Mouse (Mus musculus) 3T3-L1 (cell line): ENCODE measurements around the gene Gas8.
"Not testable (repeated sequence)": the region's sequence is repeated elsewhere in the genome, so short reads cannot be mapped to it uniquely, and the experiment has no call there.

Source experiments
- DNase-seq: peaks from one replicate; pipeline ENCODE4 v3.0.0-alpha.2; 2015; ENCODE audit warnings: low read depth, low spot score

Gene Gas8

DNA sequence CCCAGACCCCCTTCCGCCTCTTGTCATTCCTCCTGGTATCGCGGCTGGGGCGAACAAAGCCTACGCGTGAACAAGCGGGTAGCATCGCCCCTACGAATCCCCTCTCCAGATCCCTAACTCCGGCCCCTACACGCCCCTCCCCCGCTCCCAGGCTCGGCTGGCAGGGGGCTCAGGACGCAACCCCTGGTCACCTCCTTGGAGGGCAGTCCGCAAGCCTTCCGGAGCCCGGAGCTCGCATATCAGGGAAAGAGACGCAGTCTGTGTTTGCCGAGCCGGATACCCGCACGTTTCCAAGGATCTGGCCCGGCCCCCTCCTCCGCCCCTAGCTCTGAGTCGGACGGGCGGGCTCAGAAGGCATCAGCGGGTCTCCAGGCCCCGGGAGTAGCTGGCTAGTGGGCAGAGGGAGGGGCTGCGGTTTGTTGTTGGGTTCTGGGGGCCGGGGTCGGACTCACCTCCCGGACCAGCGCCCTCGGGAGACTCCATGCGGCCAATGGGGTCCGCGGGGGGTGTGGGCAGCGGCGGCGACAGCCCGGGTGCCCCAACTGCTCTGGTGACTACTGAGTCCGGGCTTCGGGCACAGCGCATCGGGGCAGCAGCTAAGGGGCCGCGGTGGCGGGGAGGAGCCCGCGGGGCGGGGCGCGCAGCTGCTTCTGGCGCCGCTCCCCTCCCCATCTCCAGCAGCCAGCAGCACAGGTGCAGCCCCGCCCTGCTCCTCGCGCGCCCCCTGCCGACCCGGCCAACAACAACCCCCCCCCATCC is 3.7 kb upstream of the Gas8 start, which contains the start of gene Dbndd1:
Gene Dbndd1, minus strand, starts transcription at position 683 of the 759 bp plus-strand sequence.
- no peak for DNase-seq

DNA sequence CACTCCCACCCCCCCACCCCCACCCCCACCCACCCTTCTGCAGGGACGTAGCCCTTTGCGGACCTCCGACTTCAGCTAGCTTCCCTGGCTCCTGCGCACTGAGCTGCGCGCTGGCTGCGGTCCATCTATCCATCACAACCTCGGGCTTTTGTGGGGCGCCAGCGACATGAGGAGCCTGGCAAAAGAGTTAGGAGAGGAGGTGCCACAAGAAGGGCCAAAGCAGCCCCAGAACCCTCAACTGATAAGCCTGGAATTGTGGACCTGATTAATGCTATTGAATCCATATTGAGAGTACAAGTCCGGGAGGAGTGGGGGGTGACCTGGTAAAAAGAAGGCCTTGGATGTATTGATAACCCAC is 3.1 kb upstream of the Gas8 start:
- no peak for DNase-seq

DNA sequence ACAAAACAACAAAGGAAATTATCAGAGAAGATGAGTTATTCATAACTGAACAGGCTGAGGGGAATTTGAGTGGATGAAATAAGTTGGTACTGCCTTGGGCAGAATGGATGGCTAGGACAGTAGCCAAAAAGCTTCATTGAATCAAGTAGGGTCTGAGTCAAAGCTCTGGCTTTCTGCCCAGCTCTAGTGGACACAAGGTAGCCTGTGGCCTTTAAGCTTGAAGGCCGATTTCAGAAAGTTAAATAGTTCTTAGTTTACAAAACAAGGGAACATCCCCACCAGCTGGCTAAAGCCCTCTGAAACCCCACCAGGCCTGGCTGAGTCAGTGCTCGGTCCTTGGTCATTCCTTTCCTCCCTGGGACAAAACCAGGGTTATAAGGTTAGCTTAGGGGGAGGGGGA is 2.0 kb upstream of the Gas8 start:
- peak; percentile 98 for DNase-seq

DNA sequence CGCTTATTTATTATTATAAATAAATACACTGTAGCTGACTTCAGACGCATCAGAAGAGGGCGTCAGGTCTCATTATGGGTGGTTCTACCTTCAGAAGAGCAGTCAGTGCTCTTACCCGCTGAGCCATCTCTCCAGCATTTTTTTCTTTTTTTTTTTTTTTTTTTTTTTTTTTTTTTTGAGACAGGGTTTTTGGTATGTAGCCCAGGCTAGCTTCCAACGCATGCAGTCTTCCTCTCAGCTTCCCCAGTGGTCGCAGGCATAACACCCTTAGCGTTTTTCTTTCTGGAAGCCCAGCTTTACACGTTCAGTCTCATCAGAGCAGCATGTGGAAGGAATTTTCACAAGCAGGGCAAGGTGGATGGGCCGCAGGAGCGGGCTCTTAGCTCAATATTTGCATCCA is 462 bp upstream of the Gas8 start:
- no peak for DNase-seq

DNA sequence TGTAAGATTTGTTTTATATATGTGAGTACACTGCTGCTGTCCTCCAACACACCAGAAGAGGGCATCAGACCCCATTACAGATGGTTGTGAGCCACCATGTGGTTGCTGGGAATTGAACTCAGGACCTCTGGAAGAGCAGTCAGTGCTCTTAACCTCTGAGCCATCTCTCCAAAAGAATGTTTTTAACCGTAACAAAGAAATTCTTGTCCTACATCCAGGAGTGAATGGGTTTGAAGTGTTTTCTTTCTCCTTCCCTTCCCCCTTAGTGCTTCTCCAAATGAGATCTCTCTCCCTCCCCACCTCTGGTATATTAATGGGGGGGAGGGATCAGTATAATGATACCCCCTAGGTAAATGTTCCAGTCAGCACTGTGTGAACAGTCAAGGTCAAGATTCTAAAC is 1.4 kb downstream of the Gas8 start:
- not testable (repeated sequence) for DNase-seq

DNA sequence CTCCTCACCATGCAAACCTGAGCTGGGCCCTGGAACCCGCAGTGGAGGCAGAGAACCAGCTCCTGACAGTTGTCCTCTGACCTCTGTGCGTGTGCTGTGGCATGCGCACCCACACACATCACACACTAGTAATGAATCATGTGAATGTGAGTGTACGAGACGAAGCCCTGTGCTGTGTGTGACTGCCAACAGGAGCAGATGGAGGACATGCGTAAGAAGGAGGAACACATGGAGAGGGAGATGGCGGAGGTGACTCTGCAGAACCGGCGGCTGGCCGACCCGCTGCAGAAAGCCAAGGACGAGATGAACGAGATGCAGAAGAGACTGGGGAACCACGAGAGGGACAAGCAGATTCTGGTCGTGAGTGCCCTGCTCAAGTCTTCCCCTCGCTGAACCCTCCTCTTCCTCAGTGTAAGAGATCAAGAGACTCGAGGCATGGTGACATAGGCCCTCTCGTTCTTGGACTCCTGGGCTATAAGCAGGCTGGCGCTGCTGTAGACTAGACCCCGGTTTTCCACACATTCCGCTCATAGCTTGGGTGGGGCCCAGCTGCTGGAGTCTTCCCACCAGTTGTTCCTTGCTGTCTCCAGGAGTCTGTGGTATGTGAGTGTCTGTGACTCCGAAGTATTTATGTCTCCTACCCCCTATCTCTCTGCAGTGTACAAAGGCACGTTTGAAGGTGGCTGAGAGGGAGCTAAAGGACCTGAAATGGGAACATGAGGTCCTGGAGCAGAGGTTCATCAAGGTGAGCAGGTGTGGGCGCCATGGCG is 9.3 kb downstream of the Gas8 start:
- DNase-seq = no peak

DNA sequence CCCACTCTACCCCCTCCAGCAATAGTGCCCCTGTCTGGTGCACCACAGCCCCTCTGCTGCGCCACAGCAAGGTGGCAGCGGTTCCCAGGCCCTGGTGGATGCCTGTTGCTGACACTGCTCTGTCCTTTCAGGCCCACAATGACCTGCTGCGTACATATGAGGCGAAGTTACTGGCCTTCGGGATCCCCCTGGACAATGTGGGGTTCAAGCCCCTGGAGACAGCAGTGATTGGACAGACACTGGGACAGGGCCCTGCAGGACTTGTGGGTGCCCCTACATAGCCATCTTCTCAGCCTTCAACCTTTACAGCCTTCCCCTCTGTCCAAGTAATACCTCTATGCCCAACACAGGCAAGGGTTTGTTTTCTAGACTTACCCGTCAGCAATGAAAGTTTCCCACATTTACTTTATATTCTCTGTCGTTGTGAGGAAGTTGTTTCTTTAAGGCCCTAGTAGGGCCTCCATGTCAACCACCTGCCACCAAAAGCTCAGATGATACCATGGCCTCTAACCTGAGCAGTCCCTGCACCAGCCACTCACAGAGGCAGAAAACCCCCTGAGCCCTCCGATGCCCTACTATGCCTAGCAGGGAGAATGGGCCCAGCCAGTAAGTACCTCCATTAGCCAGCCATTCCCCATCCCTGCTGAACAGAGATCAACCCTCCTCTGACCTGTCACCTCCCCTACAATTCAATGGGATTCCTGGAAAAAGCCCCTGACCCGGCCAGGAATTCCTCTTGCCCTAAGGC is 17.8 kb downstream of the Gas8 start:
- DNase-seq = no peak

DNA sequence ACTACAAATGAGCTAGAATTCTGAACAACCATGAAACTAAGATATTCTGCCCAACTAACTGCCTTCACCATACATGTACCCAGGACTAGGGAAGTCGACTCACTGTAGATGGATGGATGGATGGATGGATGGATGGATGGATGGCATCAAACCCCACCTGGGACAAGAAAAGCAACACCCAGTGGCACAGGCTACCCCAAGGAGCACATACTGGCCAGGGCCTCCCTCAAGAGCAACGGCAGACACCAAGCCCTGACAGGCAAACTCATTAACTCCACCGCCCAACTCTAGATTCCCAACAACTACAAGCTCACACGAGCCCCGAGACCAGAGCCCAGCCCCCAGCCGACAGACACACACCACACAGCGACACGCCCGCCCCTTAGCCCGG is 18.4 kb downstream of the Gas8 start:
- DNase-seq = no peak

DNA sequence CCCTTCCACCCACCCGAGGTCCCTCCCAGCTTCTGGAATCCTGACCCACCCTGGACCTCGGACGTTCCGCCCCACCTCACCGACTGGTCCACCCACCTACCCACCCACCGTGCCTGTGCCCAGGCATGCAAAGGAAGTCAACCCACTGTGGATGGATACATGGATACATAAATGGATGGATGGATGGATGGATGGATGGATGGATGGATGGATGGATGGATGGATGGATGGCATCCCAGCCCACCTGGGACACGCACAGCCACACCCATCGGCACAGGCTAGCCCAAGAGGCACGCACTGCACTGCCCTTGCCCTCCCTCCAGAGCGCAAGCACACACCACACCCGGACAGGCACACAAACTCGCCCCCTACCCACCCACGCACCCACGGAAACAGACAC is 19.0 kb downstream of the Gas8 start:
- DNase-seq = not testable (repeated sequence)

DNA sequence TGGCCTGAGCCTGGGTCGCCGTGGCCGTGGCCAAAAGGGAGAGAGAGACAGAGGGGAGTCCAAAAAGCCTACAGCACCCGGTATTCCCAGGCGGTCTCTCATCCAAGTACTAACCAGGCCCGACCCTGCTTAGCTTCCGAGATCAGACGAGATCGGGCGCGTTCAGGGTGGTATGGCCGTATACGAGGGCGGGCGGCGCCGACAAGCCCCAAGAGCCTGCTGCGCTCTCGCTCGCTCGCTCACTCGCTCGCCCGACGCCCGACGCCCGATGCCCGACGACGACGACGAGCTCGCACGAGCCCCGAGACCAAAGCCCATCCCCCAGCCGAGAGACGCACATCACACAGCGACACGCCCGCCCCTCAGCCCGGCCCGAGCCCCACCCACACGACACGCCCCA is 45.6 kb downstream of the Gas8 start:
- not testable (repeated sequence) for DNase-seq

DNA sequence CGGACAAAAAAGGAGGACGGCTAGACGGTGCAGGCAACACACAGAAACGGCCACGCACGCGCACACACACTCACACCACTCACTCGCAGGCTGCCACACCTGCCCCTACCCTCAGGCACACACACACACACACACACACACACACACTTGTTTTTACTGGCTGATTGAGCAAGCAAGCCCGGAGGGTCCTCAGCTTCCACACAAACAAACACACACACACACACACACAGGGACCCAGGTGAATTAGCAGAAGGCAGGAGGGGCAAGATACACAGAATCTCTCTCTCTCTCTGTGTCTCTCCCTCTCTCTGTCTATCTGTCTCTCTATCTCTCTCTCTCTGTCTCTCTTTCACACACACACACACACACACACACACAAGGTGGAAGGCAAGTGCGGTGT is 56.8 kb downstream of the Gas8 start:
- not testable (repeated sequence) for DNase-seq
